Mouse (Mus musculus) macrophage (primary cell): Measurements from ENCODE around the gene C130050O18Rik. TPM values are rescaled to one million over a fixed set of nuclear protein-coding genes. Genes with fewer than 3 reads are reported as not detected.

ENCODE experiments used
- H3K27ac ChIP-seq: fragments of 350-480 bp; formaldehyde crosslinking; 2 replicates; pipeline ENCODE4 v1.9.0; 2021
- H3K36me3 ChIP-seq: fragments of 350-480 bp; formaldehyde crosslinking; 2 replicates; pipeline ENCODE4 v1.9.0; 2021; ENCODE audit errors: inconsistent target
- H3K4me3 ChIP-seq: fragments of 350-480 bp; formaldehyde crosslinking; 2 replicates; pipeline ENCODE4 v1.9.0; 2021; ENCODE audit errors: inconsistent target
- H3K79me2 ChIP-seq: fragments of 350-480 bp; formaldehyde crosslinking; 2 replicates; pipeline ENCODE4 v1.9.0; 2021; ENCODE audit errors: inconsistent target
- WGBS: methylation state at CpG from one replicate; pipeline ENCODE4 v1.1.7; 2026; ENCODE audit warnings: inconsistent platforms; ENCODE audit not compliant: missing documents; 5-methylcytosine and 5-hydroxymethylcytosine counted together
- polyA plus RNA-seq: library from polyadenylated mRNA; stranded (reverse); fragments of 250-400 nt; gene quantifications from 3 replicates; pipeline ENCODE4 v1.2.4, GENCODE M21; 2018; ENCODE audit warnings: inconsistent platforms
- total RNA-seq, 78 experiments: library from RNA; depleted of rRNA; stranded (reverse); fragments of 250-400 nt; gene quantifications; 1 replicate in 9 of 78; 2 replicates in 24 of 78; 3 replicates in 43 of 78; 4 replicates in 2 of 78; pipeline ENCODE4 v1.2.4; 2018; ENCODE audit warnings: inconsistent platforms in 56 of 78

The C130050O18Rik gene
- 10 to 100 TPM in 4 of 26 experiments, 1 to 10 TPM in 16, under 1 TPM in 4, not detected in 2; 0.41 to 20.1 (median 4.7) TPM for total RNA-seq (2018; cell fraction: chromatin; rRNA removed)
- 10 to 100 TPM in 5 of 26 experiments, 1 to 10 TPM in 21; 1.4 to 11.9 (median 5.5) TPM for total RNA-seq (2018; cell fraction: cytosol; rRNA removed)
- 10 to 100 TPM in 6 of 26 experiments, 1 to 10 TPM in 19, not detected in 1; 2.1 to 17.8 (median 7.3) TPM for total RNA-seq (2018; cell fraction: nucleus; rRNA removed)
- 3.5 to 9.1 TPM (median 7.6 TPM) in 3 replicates for polyA plus RNA-seq

DNA sequence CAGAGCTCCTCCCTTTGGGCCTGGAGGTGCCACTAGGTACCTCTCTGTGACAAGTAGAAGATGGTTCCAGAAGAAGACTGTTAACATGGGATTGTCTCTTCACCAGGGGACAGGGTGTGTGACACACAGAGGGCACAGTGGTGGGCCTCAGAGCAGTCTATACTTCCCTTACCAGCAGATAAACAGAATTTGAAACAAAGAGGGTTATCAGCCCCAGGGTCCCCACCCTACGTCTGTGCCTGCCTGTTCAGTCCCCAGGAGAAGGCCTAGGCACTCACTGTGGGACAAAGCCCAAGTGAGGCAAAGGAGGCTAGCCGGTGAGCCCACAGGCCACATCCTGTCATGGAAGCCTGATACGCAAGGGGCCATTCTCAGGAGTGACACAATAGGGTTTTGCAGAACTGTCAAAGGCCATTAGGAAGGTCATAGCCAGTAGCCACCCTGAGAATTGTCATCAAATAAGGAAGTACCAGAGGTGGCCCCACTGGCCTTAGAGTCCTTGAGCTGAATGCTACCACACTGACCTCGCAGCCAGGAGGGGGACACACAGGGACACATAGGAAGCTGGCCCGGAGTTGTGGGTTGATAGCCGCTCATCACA, at the start of gene C130050O18Rik:
Gene C130050O18Rik, plus strand, starts transcription at position 480 of the 601 bp plus-strand sequence.
- H3K79me2 ChIP-seq = peaks cover 63% of the 10 kb centered on the region
- WGBS = 13% methylated on average over 6 of the region's 6 CpGs
- no peaks in the 10 kb centered on the region; the same call in 1 of the 2 replicates for H3K36me3 ChIP-seq
- H3K27ac ChIP-seq = peak within 1 kb of the TSS; percentile 97
- peak within 1 kb of the TSS; percentile 67 for H3K4me3 ChIP-seq

DNA sequence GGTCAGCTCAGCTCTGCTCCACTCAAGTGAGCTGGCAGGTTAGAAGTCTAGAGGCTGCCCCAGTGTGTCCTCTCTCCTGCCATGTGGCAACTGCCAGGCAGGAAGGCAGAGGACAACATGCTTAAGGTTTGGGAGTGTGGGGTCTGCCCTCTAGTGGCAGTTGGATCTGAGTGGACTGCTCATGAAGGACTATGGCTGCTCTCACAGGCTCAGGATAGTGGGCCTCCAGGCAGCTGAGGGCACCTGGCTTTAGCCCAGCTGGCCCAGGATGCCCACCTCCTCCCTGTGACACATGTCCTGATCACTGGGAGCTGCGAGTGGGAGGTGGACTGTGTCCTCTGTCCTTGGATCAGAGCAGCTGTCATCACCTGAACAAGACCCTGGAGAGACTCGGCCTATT, 46.4 kb upstream of the C130050O18Rik start:
- Histone ChIP-seq H3K36me3 (no peaks in the 10 kb centered on the region; the same call in 1 of the 2 replicates), H3K27ac (no peak overlapping the region), H3K4me3 (no peak overlapping the region), H3K79me2 (no peaks in the 10 kb centered on the region)
- WGBS = 92% methylated on average over 1 of the region's 2 CpGs

DNA sequence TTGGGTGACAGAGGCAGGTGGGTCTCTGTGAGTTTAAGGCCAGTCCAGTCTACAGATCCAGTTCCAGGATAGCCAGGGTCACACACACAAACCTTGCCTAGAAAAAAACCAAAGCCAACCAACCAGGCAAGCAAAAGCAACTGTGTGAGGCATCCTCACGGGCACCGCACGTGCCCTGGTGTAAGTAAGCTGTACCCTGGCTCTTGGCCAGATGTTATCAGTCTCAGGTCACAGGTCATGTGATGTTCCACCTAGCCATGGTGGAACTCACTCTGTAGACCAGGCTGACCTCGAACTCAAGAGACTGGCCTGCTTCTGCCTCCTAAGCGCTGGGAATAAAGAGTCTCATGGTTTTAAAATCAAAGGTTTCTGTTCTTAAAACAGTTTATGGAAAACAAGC, 45.8 kb upstream of the C130050O18Rik start:
- H3K4me3 ChIP-seq = no peak overlapping the region
- 94% methylated on average over 5 of the region's 5 CpGs for WGBS
- H3K36me3 ChIP-seq = no peaks in the 10 kb centered on the region; the same call in 1 of the 2 replicates
- H3K79me2 ChIP-seq = no peaks in the 10 kb centered on the region
- H3K27ac ChIP-seq = no peak overlapping the region

DNA sequence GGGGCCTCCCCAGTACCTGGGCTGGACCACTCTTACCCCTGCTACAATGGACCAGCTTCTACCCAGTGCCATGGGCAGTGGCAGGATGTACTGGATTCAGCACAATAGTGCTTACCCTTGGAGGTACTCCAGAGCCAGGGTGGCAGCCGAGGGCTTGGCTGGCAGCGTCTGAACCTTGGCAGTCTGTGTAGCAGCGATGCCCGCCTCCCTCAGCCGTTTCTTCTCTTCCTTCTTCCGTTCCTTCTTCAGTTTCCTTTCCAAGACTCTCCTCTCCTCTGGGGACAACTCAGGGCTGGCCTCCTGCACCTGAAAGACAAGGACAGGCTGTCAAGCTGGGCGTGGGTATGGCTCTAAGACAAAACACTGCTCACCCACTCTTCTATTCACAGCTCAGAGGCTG, 41.2 kb upstream of the C130050O18Rik start:
- H3K27ac ChIP-seq = peak overlapping the region; percentile 98
- H3K79me2 ChIP-seq = peaks cover 18% of the 10 kb centered on the region
- 35% methylated on average over 7 of the region's 7 CpGs for WGBS
- no peaks in the 10 kb centered on the region; the same call in 1 of the 2 replicates for H3K36me3 ChIP-seq
- H3K4me3 ChIP-seq = no peak overlapping the region

DNA sequence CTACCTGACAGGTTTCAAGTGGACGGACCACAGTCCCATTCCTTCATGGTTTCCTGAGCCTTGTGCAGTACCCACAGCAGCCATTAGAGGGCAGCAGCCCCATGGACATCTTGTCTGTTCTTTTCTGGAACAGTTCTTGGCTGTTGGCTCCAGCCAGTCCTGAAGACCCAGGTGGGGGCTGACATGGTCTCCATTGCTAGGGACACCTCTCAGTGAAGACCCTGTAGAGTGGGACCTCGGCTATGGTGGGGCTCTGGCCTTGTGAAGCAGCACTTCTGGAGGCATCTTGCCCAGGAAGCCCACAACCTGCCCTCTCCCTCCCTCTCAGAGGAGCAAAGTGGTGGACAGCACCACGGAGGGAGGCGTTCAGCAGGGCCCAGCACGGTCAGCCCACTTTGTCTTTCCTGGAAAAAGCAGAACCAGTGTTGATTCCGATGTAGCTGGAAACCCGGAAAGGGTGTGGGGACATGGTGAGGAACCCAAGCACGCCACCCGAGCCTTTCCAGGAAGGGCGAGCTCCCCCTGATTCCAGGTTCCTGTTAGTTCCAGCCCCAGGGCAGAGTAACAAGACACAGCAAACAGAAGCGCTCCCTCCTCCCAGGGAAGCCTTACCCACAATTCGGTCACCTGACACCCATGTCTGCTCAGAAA, 40.7 kb upstream of the C130050O18Rik start:
- no peaks in the 10 kb centered on the region; the same call in 1 of the 2 replicates for H3K36me3 ChIP-seq
- no peak overlapping the region for H3K4me3 ChIP-seq
- H3K27ac ChIP-seq = peak overlapping the region; percentile 98

DNA sequence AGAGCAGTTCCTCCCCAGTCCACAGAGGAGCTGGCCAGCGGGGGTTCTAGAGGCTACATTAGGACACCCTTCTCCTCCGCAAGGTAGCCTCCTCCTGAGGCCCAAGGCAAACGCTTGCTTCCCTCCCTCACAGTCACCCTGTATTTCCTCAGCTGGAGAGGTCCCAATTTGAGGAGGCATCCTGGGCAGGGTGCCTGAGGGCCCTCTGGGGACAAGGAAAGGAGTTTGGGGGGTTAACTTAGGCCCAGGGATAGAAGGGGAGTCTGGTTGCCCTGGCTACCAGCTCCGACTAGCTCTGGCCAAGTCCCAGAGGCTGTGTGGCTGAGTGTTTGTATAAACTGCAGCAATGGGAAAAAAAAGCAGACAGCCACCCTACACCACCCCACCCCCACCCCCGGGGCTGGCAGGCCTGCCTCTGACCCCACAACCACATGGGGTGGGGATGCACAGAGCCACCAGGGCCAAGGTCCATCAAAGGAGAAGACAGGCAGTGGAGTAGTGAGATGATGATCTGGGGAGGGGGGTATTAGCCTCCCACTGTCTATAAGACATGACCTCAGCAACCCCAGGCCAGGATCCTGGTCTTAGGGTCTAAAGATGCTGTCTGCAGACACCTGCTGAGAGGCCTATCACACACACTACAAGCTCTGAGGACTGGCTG, 40.0 kb upstream of the C130050O18Rik start:
- H3K27ac ChIP-seq = peak overlapping the region; percentile 98
- H3K79me2 ChIP-seq = peaks cover 30% of the 10 kb centered on the region
- H3K36me3 ChIP-seq = no peaks in the 10 kb centered on the region; the same call in 1 of the 2 replicates
- WGBS = 14% methylated on average over 5 of the region's 5 CpGs
- H3K4me3 ChIP-seq = no peak overlapping the region

More for the DNA sequence above, 40.7 kb upstream of the C130050O18Rik start:
- H3K79me2 ChIP-seq = peaks cover 23% of the 10 kb centered on the region
- WGBS = under 1% methylated on average over 12 of the region's 12 CpGs

DNA sequence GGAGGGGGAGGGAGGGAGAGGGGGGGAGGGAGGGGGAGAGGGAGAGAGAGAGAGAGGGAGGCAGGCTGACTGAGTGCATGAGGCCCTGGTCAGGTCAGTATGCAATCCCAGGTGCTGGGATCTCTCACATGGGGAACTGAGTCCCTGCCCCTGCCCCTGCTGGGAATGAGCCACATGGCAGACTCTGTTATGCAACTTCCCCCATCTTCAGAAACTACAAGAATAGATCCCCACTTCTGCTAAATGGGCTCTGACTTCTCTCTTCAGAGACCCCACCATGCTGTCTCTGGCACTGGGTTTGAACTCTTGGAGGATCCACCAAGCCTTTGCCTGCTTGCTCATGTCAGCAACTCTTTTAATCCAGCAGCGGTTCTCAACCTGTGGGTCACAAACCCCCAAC, 39.3 kb upstream of the C130050O18Rik start:
- peak overlapping the region; percentile 98 for H3K27ac ChIP-seq
- H3K36me3 ChIP-seq = no peaks in the 10 kb centered on the region; the same call in 1 of the 2 replicates
- no peak overlapping the region for H3K4me3 ChIP-seq
- peaks cover 38% of the 10 kb centered on the region for H3K79me2 ChIP-seq
- 0% methylated on average over 1 of the region's 1 CpGs for WGBS

DNA sequence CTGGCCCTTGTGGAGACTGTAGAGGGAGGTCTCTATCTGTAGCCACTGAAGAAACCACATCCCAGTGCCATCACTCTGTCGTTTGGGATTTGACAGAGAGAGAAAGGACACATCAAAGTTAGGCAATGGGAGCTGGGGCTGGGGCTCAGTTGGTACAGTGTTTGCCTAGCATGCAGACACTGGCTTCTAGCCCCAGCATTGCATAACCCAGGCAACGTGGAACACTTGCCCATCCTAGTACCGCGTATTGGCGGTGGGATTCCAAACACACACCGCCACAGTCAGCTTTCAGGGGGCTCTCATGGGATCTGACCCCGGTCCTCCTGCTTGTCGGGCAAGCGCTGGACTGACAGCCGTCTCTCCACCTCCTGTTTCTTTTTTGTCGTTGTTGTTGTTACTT, 38.6 kb upstream of the C130050O18Rik start:
- H3K79me2 ChIP-seq = peaks cover 44% of the 10 kb centered on the region
- WGBS = 30% methylated on average over 11 of the region's 11 CpGs
- no peaks in the 10 kb centered on the region for H3K36me3 ChIP-seq
- peak overlapping the region; percentile 98 for H3K27ac ChIP-seq
- no peak overlapping the region for H3K4me3 ChIP-seq

DNA sequence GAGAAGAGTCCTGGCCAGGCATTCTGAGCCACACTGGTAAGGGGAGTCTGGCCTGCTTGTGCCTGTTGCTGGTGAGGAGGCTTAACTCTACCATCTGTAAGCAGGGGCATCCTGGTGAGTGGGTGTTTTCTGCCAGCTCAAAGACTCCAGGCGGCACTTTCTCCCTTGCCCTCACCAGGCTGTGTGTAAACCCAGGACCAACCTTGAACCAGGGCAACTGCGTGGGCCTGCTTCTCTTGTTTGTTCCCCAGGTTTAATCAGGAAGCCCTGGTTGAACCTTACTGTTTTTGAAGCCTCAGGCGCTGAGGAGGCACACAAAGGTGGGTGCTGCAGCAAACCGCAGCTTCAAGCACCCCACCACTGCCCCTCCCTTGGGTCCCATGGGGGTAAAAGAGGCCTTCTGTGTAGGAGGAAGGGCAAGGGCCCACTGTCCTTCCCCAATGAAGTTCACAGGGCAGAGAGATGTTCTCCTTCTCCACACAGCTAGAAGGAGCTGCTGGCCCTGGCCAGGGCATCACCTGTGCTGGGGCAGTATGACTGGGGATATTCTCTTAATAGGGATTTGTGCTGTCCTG, 37.1 kb upstream of the C130050O18Rik start:
- WGBS = 95% methylated on average over 4 of the region's 4 CpGs
- peaks cover 48% of the 10 kb centered on the region for H3K79me2 ChIP-seq
- H3K36me3 ChIP-seq = no peaks in the 10 kb centered on the region
- H3K27ac ChIP-seq = peak overlapping the region; percentile 98
- no peak overlapping the region for H3K4me3 ChIP-seq

DNA sequence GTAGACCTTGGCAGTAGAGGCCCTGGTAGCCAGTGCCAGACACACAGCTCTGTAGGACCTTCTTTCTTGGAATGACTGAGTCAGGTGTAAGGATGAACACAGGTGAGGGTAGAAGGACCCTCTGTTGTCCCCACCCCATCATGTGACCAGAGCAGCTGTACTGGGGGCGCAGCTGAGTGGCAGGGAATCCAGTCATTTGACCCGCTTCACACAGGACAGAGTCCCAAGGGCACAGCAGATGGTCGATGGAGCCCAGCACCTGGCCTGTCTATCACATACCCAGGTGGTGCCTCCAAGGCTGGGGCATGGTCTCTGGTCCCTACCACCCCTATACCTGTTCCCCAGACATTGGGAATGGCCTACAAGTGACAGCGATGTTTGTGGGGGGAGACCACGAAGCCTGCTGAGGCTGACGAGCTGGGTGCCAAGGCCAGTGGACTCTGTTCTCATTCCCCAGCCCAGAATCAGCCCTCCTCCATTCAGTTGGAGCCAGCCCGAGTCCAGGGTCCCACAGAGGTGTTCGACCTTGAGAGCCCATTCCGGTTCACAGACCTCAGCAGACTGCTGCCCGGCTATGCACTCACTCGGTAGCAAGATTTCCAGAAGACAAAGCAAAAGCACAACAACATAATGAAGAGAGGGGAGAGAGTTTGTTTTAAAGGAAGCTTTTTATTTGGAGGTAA, 36.3 kb upstream of the C130050O18Rik start:
- Histone ChIP-seq H3K36me3 (no peaks in the 10 kb centered on the region), H3K27ac (no peak overlapping the region), H3K4me3 (no peak overlapping the region), H3K79me2 (peaks cover 48% of the 10 kb centered on the region)
- 97% methylated on average over 11 of the region's 11 CpGs for WGBS

DNA sequence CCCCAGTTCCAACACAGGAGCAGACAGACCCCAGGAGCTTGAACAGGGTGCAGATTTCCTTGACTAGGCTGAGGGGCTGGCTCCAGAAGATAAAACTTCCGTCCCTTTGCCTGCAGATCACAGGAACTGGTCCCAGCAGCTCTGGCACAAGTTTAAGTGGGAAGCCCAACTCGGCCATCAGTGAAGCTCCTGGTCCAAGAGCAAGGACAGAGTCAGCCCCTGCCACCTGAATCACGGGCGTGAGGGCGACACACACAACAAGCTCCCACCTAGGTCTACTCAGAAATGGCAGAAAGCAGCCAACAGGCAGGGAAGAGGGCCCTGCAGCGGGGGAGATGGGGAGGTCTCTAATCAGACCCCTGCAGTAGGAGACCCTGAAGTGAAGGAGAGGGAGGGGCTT, 34.7 kb upstream of the C130050O18Rik start:
- peaks cover 48% of the 10 kb centered on the region for H3K79me2 ChIP-seq
- no peaks in the 10 kb centered on the region for H3K36me3 ChIP-seq
- H3K27ac ChIP-seq = peak overlapping the region; percentile 99
- H3K4me3 ChIP-seq = peak overlapping the region; percentile 73; the same call in 1 of the 2 replicates
- 92% methylated on average over 6 of the region's 6 CpGs for WGBS

DNA sequence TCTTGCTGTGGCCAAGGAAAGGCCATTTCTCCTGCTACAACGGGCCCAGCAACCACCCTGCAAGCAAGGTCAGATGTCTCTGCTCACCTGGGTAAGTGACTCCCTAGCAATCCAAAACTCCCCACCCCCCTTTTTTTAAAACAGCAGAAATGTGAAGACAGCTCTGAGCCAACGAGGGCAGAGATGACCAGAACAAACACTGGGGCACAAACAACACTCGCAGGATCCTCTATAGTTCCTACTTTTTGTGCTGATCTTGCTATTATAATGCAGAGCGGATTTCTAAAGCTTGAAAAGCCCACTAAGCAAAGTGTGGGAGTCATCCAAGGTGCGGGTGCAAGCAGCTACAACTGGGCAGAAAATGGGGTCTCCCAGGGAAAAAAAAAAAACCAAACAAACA, 34.0 kb upstream of the C130050O18Rik start:
- peak overlapping the region; percentile 73 for H3K4me3 ChIP-seq
- WGBS = 20% methylated on average over 5 of the region's 5 CpGs
- peaks cover 53% of the 10 kb centered on the region for H3K79me2 ChIP-seq
- H3K36me3 ChIP-seq = no peaks in the 10 kb centered on the region
- H3K27ac ChIP-seq = peak overlapping the region; percentile 99

DNA sequence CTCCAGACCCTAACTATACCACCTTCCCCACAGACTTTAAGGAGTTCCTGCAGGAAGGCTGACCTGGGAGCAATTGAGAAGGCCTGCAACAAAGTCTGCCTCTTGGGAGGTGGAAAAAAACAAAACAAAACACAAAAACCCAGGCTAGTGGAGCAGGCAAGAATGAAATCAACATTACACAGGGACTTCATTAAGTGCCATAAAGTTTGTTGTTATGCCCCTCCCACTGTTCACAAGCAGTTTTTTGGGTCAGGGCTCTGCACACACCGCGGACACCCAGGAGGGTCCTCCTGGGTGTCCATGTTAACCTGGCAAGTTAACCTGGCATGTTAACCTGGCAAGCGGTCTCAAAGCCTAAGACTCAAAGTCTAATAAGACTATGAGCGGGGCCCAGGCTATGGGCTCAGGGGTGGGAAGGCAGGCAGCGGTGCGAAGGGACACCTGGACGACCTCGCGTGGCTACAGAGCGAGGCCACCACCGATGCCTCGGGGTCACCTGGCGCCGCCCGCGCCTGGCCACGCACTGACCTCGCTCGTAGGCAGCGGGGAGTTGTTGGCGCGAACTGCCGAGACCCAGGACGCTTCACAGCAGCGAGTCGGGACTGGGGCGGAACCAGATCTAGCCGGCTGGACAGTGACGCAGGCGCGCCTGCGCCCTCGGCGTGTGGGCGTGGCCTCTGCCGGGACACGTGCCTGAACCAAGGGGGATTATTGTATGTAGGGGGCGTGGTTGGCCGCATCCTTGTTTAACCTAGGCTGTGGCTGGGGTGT, 33.3 kb upstream of the C130050O18Rik start:
- 2% methylated on average over 39 of the region's 39 CpGs for WGBS
- H3K27ac ChIP-seq = peak overlapping the region; percentile 99
- H3K4me3 ChIP-seq = peak overlapping the region; percentile 73
- no peaks in the 10 kb centered on the region for H3K36me3 ChIP-seq
- H3K79me2 ChIP-seq = peaks cover 60% of the 10 kb centered on the region
